Mouse (Mus musculus): ENCODE measurements around the gene Mb. TPM values are rescaled to one million over a fixed set of nuclear protein-coding genes. Genes with fewer than 3 reads are reported as not detected.
A peak's percentile ranks its signal among the peaks of the same experiment; 100 is the strongest.

Gene Mb
- polyA plus RNA-seq, 1 experiment from 2014 or later = 0.56 TPM

GRCm38 (mm10) chr15:76987542-76988094 lies 62.9 kb downstream of the Mb start:
- Histone ChIP-seq H3K27ac (ENCODE audit: low read length) (no peak overlapping the region), H3K27me3 (replicated peaks; ENCODE audit: control insufficient read depth, insufficient read depth, low read length) (no peaks in the 10 kb centered on the region), H3K4me3 (ENCODE audit: low read length) (peak overlapping the region; percentile 59), H3K9ac (ENCODE audit: low read depth, low read length) (peak overlapping the region; percentile 70), H3K9me3 (ENCODE audit: control insufficient read depth, low read length) (no peaks in the 10 kb centered on the region), H3K4me1 (ENCODE audit: control insufficient read depth, insufficient read depth, low read length) (0 out of 2 replicates have a peak, but pooled peaks cover 3% of the 10 kb centered on the region), H3K4me2 (ENCODE audit: low read depth, low read length) (peak overlapping the region; percentile 69), H3K36me3 (ENCODE audit: control insufficient read depth, insufficient read depth, low read length) (no peaks in the 10 kb centered on the region)
- 8% methylated on average over 21 of the region's 21 CpGs for WGBS
- ATAC-seq = peak; percentile 90

GRCm38 (mm10) chr15:76987137-76987536 lies 63.3 kb downstream of the Mb start:
- H3K9me3 ChIP-seq (ENCODE audit: control insufficient read depth, low read length) = no peaks in the 10 kb centered on the region
- H3K9ac ChIP-seq (ENCODE audit: low read depth, low read length) = peak overlapping the region; percentile 70
- 0 out of 2 replicates have a peak, but pooled peaks cover 3% of the 10 kb centered on the region for H3K4me1 ChIP-seq (ENCODE audit: control insufficient read depth, insufficient read depth, low read length)
- ATAC-seq = peak; percentile 46
- no peaks in the 10 kb centered on the region for H3K27me3 ChIP-seq (replicated peaks; ENCODE audit: control insufficient read depth, insufficient read depth, low read length)
- 11% methylated on average over 11 of the region's 11 CpGs for WGBS
- peak overlapping the region; percentile 69 for H3K4me2 ChIP-seq (ENCODE audit: low read depth, low read length)
- H3K36me3 ChIP-seq (ENCODE audit: control insufficient read depth, insufficient read depth, low read length) = no peaks in the 10 kb centered on the region
- no peak overlapping the region for H3K27ac ChIP-seq (ENCODE audit: low read length)
- peak overlapping the region; percentile 59 for H3K4me3 ChIP-seq (ENCODE audit: low read length)

- no peak for ATAC-seq
- H3K9ac ChIP-seq (ENCODE audit: low read depth, low read length) = no peak overlapping the region
- no peak overlapping the region for H3K27ac ChIP-seq (ENCODE audit: low read length)
- no peaks in the 10 kb centered on the region for H3K9me3 ChIP-seq (ENCODE audit: control insufficient read depth, low read length)
- H3K27me3 ChIP-seq (replicated peaks; ENCODE audit: control insufficient read depth, insufficient read depth, low read length) = no peaks in the 10 kb centered on the region
- H3K4me1 ChIP-seq (ENCODE audit: control insufficient read depth, insufficient read depth, low read length) = 0 out of 2 replicates have a peak, but pooled peaks cover under 1% of the 10 kb centered on the region
- no peak overlapping the region for H3K4me3 ChIP-seq (ENCODE audit: low read length)
- H3K36me3 ChIP-seq (ENCODE audit: control insufficient read depth, insufficient read depth, low read length) = no peaks in the 10 kb centered on the region
- WGBS = 47% methylated on average over 3 of the region's 3 CpGs
- no peak overlapping the region for H3K4me2 ChIP-seq (ENCODE audit: low read depth, low read length)
These were observed 67.7 kb downstream of the Mb start for GRCm38 (mm10) chr15:76982745-76983144.

- ATAC-seq = no peak
These were observed 70.7 kb downstream of the Mb start for GRCm38 (mm10) chr15:76979799-76980198.

GRCm38 (mm10) chr15:76976619-76977018 lies 73.9 kb downstream of the Mb start:
- Histone ChIP-seq H3K9ac (ENCODE audit: low read depth, low read length) (no peak overlapping the region), H3K4me1 (ENCODE audit: control insufficient read depth, insufficient read depth, low read length) (peaks cover 3% of the 10 kb centered on the region; the same call in 1 of the 2 replicates), H3K4me3 (ENCODE audit: low read length) (no peak overlapping the region), H3K36me3 (ENCODE audit: control insufficient read depth, insufficient read depth, low read length) (no peaks in the 10 kb centered on the region), H3K9me3 (ENCODE audit: control insufficient read depth, low read length) (no peaks in the 10 kb centered on the region), H3K27ac (ENCODE audit: low read length) (no peak overlapping the region), H3K27me3 (replicated peaks; ENCODE audit: control insufficient read depth, insufficient read depth, low read length) (no peaks in the 10 kb centered on the region), H3K4me2 (ENCODE audit: low read depth, low read length) (no peak overlapping the region)
- ATAC-seq = no peak
- whole genome bisulfite sequencing = 48% methylated on average over 5 of the region's 5 CpGs

More at GRCm38 (mm10) chr15:76979799-76980198, 70.7 kb downstream of the Mb start:
- Histone ChIP-seq H3K9me3 (ENCODE audit: control insufficient read depth, low read length) (no peaks in the 10 kb centered on the region), H3K9ac (ENCODE audit: low read depth, low read length) (no peak overlapping the region), H3K27me3 (replicated peaks; ENCODE audit: control insufficient read depth, insufficient read depth, low read length) (no peaks in the 10 kb centered on the region), H3K36me3 (ENCODE audit: control insufficient read depth, insufficient read depth, low read length) (no peaks in the 10 kb centered on the region), H3K27ac (ENCODE audit: low read length) (no peak overlapping the region), H3K4me2 (ENCODE audit: low read depth, low read length) (no peak overlapping the region), H3K4me1 (ENCODE audit: control insufficient read depth, insufficient read depth, low read length) (no peaks in the 10 kb centered on the region), H3K4me3 (ENCODE audit: low read length) (no peak overlapping the region)
- 77% methylated on average over 4 of the region's 4 CpGs for WGBS

GRCm38 (mm10) chr15:76973855-76974651 lies 76.4 kb downstream of the Mb start:
- H3K9ac ChIP-seq (ENCODE audit: low read depth, low read length) = peak overlapping the region; percentile 81
- H3K9me3 ChIP-seq (ENCODE audit: control insufficient read depth, low read length) = no peaks in the 10 kb centered on the region
- WGBS = 5% methylated on average over 31 of the region's 31 CpGs
- H3K27ac ChIP-seq (ENCODE audit: low read length) = peak overlapping the region; percentile 80
- H3K27me3 ChIP-seq (replicated peaks; ENCODE audit: control insufficient read depth, insufficient read depth, low read length) = no peaks in the 10 kb centered on the region
- ATAC-seq = peak; percentile 87
- peaks cover 3% of the 10 kb centered on the region; the same call in 1 of the 2 replicates for H3K4me1 ChIP-seq (ENCODE audit: control insufficient read depth, insufficient read depth, low read length)
- peak overlapping the region; percentile 64 for H3K4me3 ChIP-seq (ENCODE audit: low read length)
- H3K36me3 ChIP-seq (ENCODE audit: control insufficient read depth, insufficient read depth, low read length) = no peaks in the 10 kb centered on the region
- peak overlapping the region; percentile 79 for H3K4me2 ChIP-seq (ENCODE audit: low read depth, low read length)

GRCm38 (mm10) chr15:76973272-76973854 lies 77.1 kb downstream of the Mb start:
- Histone ChIP-seq H3K27ac (ENCODE audit: low read length) (no peak overlapping the region), H3K36me3 (ENCODE audit: control insufficient read depth, insufficient read depth, low read length) (no peaks in the 10 kb centered on the region), H3K9me3 (ENCODE audit: control insufficient read depth, low read length) (no peaks in the 10 kb centered on the region), H3K27me3 (replicated peaks; ENCODE audit: control insufficient read depth, insufficient read depth, low read length) (no peaks in the 10 kb centered on the region), H3K9ac (ENCODE audit: low read depth, low read length) (0 out of 2 replicates have a peak overlapping the region, but pooled peaks have one; percentile 2), H3K4me3 (ENCODE audit: low read length) (peak overlapping the region; percentile 64), H3K4me2 (ENCODE audit: low read depth, low read length) (peak overlapping the region; percentile 79; the same call in 1 of the 2 replicates), H3K4me1 (ENCODE audit: control insufficient read depth, insufficient read depth, low read length) (peaks cover 3% of the 10 kb centered on the region; the same call in 1 of the 2 replicates)
- peak; percentile 17; the same call in 1 of the 2 replicates for ATAC-seq
- WGBS = 29% methylated on average over 8 of the region's 8 CpGs

GRCm38 (mm10) chr15:76972661-76973060 lies 77.8 kb downstream of the Mb start:
- ATAC-seq = no peak
- Histone ChIP-seq H3K4me2 (ENCODE audit: low read depth, low read length) (no peak overlapping the region), H3K9ac (ENCODE audit: low read depth, low read length) (no peak overlapping the region), H3K4me1 (ENCODE audit: control insufficient read depth, insufficient read depth, low read length) (peaks cover 3% of the 10 kb centered on the region; the same call in 1 of the 2 replicates), H3K27me3 (replicated peaks; ENCODE audit: control insufficient read depth, insufficient read depth, low read length) (no peaks in the 10 kb centered on the region), H3K36me3 (ENCODE audit: control insufficient read depth, insufficient read depth, low read length) (no peaks in the 10 kb centered on the region), H3K4me3 (ENCODE audit: low read length) (no peak overlapping the region), H3K9me3 (ENCODE audit: control insufficient read depth, low read length) (no peaks in the 10 kb centered on the region), H3K27ac (ENCODE audit: low read length) (no peak overlapping the region)
- 82% methylated on average over 4 of the region's 4 CpGs for WGBS

Measured in intestine, embryonic 16.5 days (tissue).